Mouse (Mus musculus): ENCODE results near the gene Casq2.

- no peak for TF ChIP-seq POLR2AphosphoS5 (IDR thresholded peaks at IDR 0.05; ENCODE audit: insufficient replicate concordance, low read depth, low read length)
- no peak for TF ChIP-seq TAL1 (conservative IDR thresholded peaks at IDR 0.05; ENCODE audit: low read depth, low read length)
- TF ChIP-seq CTCF (IDR thresholded peaks at IDR 0.05; ENCODE audit: low read depth, low read length) = no peak
- TF ChIP-seq GATA1 (IDR thresholded peaks at IDR 0.05; ENCODE audit: borderline replicate concordance, low read length) = no peak
Observed at GRCm38 (mm10) chr3:102140606-102141005, 54.4 kb downstream of the Casq2 start.
